Mouse (Mus musculus) embryonic stem cell, embryonic (primary cell): ENCODE results near the gene Fars2.

Experiments used
- CTCF ChIA-PET, 4 experiments: fragments of 300-600 bp in 2 of 4; fragments of 350-600 bp in 2 of 4; sonication (Branson Sonifier 250); formaldehyde crosslinking; loops; one replicate each; lab custom pipeline; 2022; ENCODE audit warnings: inconsistent platforms in 2 of 4; lab: Charles Lee
- POLR2A ChIA-PET, 4 experiments: fragments of 300-600 bp in 2 of 4; fragments of 350-600 bp in 2 of 4; sonication (Branson Sonifier 250); formaldehyde crosslinking; loops; one replicate each; lab custom pipeline; 2022; ENCODE audit warnings: antibody characterized with exemption in 4 of 4, inconsistent platforms in 1 of 4; lab: Charles Lee

Gene Fars2

DNA sequence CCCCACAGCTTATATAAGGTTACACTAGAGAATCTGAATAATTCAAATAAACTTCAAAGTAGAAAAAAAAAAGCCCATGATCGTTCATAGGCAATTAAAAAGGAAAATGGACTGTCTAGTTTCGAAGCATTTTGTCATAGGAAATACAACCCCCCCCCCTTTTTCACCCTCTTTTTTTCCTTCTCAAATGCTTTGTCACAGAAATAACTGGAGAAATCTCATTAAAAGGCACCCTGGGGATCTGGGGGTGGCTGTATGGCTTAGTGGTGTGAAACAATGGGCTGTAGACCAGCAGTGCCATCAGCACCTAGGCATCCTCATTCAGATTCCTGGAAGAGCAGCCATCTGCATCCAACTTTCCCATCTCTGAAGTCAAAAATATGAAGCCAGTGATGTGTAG lies 64.0 kb downstream of the Fars2 start:
- CTCF ChIA-PET, result interaction anchor here in 2 of 4 experiments (0.8 kb wide), 2 partner anchors 449 to 1963 kb away, joined by 3 to 4 read pairs; no protein-coding TSS in a partner anchor

DNA sequence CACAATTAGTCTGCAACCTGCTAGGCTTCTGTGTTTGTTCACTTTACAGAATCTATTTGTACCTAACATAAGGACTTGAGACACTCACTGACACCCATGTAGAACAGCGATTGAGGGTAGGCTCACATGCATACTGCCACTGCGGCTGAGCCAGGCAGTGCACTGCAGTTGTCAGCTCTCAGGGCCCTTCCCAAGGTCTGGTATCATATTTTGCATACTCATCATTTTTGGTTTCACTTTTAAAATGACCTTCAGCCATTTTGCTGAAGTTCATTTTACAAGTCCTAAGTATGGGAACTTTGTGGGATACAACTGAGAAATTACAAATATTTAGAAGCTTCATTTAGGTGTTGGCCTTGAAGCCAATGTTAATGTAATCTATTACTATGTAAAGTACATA lies 73.4 kb downstream of the Fars2 start:
- ChIA-PET POLR2A (interaction anchor here in 2 of 4 experiments (0.6 to 1.0 kb wide), 4 partner anchors 11 to 311 kb away, joined by 3 to 5 read pairs (median 3); no protein-coding TSS in a partner anchor), CTCF (interaction anchor here in 1 of 4 experiments (0.5 to 0.6 kb wide), 2 partner anchors 169 to 295 kb away, joined by 5 to 6 read pairs; no protein-coding TSS in a partner anchor)

More for the DNA sequence above, 64.0 kb downstream of the Fars2 start:
- POLR2A ChIA-PET, result no interaction called here

DNA sequence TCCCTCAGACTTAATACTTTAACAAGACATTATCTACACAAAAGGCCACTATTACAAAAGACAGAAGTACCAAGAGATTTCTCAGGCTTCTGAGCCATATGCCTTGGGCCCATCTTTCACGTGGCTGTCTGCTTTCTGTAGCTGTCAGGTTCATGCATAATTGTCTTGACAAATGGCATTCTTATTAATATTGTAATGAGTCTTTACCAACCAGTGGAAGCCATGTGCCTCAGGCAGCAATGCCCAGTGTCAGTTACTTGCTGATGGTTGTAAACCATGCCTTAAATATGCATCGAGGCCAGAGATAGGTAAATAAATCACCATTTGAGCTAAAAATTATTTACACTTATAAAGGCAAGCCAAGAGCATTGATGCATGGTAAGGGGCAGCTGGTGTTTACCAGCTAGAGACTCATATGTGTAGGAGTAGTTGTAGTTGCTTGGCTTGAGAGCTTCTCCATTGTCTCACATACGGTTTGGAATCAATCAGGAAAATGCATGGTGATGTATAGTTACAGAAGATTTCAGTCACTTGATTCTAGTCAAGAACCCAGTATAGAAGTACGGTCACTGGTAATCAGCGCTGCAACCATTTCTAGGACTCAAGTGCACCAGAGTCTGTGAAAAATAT lies 76.4 kb downstream of the Fars2 start:
- ChIA-PET POLR2A (interaction anchor here in 2 of 4 experiments (0.6 to 1.7 kb wide), 5 partner anchors 33 to 338 kb away, joined by 3 to 4 read pairs (median 3); no protein-coding TSS in a partner anchor), CTCF (no interaction called here)

DNA sequence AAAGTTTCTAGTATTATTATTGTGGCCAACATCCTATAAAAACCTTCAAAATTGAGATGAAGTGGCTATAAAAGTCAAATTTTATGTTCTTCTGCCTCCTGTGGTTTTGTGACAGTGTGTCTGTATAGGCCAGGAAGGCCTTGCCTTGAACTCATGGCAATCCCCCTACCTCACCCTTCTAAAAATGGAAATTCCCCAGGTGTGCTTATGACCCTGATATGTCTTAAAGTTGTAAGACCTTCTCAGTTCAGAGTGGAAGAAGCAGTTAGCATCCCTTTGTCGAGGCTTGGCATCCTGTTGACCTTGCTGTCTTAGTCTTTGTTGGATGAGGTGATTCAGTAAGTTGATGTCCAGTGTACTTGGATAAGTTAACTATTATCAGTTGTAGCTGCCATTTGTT lies 82.1 kb downstream of the Fars2 start:
- POLR2A ChIA-PET, result no interaction called here
- CTCF ChIA-PET, result no interaction called here

DNA sequence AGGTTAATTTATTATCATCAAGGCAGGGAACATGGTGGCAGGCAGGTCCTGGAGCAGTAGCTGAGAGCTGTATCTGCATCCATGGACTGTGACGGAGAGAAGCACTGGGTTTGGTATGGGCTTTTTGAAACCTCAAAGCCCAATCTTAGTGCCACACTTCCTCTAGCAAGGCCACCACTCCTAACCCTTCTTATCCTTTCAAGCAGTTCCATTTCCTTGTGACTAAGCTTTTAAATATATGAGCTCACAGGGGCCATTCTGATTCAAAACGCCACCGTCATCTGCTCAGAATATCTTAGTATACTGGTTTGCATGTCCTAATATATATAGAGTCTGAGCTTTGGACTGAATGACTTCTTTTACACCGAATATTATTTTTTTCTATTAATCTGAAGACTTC lies 83.2 kb downstream of the Fars2 start:
- CTCF ChIA-PET, result no interaction called here
- POLR2A ChIA-PET, result interaction anchor here in 1 of 4 experiments (1.2 kb wide), 2 partner anchors 9 to 20 kb away, joined by 5 read pairs; no protein-coding TSS in a partner anchor

DNA sequence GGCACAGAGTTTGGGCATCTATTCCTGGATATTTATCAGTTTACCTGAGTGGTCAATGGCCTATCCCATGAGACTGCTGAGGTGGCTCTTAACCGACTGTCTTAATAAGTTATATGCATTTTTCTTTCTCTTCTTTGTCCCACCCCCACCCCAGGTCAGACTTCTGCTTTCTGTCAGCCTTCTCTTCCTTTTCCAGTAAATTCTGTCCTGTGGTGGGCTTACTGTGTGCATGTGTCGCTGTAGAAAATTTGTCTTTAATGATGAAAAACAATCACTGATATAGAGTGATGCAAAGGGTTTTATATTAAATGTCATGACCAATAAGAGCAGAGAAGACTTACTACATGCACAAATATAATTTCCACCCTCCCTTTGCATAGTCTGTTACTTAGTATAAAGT lies 85.3 kb downstream of the Fars2 start:
- CTCF ChIA-PET, result no interaction called here
- POLR2A ChIA-PET, result no interaction called here

DNA sequence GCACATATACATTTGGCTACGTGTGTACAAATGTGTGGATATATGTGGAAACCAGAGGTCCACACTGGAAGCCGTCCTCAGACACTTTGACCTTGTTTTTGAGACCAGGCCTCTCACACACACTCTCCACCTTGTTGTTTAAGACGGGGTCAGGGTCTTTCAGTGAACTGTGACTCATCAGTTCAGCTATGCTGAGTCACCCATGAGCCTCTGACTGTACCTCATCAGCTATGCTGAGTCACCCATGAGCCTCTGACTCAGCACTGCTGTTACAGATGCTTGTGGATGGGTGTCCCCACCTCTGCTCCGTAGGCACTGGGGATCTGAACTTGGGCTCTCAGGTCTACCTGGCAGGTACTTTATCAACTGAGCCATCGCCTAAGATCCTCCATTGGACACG lies 85.8 kb downstream of the Fars2 start:
- ChIA-PET POLR2A (interaction anchor here in 1 of 4 experiments (0.7 kb wide), 1 partner anchor 1293 kb away, joined by 3 read pairs; no protein-coding TSS in a partner anchor), CTCF (no interaction called here)

DNA sequence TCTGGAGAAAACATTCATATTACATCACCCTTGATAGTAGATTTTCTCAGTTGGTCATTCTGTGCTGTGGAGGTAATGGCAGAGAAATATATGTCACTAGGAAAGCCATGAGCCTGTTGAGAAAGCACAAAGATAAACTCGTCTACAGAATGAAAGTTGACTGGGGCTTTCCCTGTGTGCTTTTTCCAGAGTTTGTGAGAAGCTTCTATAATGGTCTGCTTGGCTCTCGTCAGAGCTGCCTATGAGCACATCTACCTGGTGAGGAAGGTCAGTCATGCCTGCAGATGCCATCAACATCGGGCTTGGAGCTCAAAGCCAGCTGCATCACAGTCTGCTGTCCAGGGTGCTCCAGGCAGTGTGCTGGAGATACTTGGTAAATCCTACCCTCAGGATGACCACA lies 87.1 kb downstream of the Fars2 start:
- POLR2A ChIA-PET, result interaction anchor here in 2 of 4 experiments (0.9 to 1.4 kb wide), 3 partner anchors 13 to 19 kb away, joined by 3 to 6 read pairs (median 3); no protein-coding TSS in a partner anchor
- CTCF ChIA-PET, result no interaction called here

DNA sequence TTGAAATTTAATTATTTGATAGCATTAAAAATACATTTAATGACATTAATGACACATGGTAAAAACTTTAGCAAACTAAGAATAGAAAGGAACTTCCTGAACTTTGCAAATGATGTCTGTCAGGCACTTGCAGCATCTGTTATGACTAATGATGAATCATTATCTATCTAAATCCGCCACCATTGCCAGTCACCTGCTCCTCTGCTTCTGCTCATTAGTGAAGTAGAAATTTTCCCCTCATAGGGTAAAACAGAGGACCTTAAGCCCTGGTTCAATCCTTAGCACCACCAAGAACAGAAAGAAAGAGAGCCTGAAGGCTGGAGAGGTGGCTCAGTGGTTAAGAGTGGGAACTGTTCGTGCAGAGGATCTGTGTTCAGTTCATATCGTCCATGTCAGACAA lies 93.8 kb downstream of the Fars2 start:
- POLR2A ChIA-PET, result no interaction called here
- CTCF ChIA-PET, result no interaction called here

DNA sequence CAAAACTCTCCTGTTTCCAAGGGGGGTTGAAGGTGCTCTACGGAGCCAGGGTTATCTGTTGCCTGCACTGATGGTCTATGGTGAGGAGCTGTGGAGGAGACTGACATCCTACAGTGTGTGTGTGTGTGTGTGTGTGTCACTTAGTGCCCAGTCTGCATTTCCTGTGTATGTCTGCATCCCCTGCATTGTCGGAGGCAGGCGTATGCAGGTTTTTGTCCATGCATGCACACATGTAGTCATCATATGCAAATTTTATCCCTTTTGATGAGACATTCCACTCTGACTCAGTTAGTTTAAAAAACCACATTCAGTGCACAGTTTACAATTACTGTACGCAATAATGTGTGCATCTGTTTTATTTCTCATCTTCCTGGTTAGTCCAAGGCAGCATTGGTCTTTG lies 96.8 kb downstream of the Fars2 start:
- ChIA-PET POLR2A (interaction anchor here in 1 of 4 experiments (0.5 kb wide), 1 partner anchor 51 kb away, joined by 3 read pairs; no protein-coding TSS in a partner anchor), CTCF (no interaction called here)

DNA sequence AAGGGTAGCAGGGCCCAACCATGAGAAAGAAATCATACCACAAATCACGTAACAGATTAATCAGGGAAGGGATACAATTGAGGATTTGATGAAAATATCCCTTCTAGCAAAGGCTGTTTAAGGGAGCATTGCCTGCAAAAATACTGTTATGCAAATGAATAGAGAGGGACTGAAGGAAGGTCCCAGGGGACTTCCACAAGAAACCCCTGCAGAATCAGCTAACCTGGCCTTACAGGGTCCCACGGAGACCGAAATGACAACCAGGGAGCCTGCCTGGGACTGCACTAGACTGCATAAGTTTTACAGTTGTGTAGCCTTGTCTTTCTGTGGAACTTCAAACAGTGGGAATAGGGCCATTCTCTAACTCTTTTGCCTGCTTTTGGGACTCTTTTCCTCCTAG lies 98.8 kb downstream of the Fars2 start:
- POLR2A ChIA-PET, result no interaction called here
- CTCF ChIA-PET, result no interaction called here

DNA sequence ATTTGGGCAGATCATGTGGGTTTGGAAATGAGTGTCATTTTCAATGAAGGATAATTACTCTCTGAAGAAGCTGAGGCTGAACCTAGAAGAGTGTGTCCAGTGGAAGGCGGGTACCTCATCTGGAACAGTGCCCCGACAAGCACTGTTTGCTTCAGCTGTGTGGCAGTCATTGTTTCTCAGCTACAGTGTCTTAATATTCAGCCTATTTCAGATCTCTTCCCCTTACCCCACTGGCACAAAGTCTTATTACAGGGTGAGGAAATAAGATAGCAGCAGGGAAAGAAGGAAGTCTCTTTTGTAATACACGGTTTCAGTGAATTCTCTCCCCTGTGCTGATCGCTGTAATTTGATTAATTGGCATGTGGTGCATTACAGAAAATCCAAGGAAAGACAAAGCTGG lies 101.1 kb downstream of the Fars2 start:
- ChIA-PET CTCF (no interaction called here), POLR2A (interaction anchor here in 2 of 4 experiments (0.7 to 1.1 kb wide), 2 partner anchors 14 to 100 kb away, joined by 3 read pairs; partner anchors contain the start of gene Lyrm4 (in 1 of the 2))

DNA sequence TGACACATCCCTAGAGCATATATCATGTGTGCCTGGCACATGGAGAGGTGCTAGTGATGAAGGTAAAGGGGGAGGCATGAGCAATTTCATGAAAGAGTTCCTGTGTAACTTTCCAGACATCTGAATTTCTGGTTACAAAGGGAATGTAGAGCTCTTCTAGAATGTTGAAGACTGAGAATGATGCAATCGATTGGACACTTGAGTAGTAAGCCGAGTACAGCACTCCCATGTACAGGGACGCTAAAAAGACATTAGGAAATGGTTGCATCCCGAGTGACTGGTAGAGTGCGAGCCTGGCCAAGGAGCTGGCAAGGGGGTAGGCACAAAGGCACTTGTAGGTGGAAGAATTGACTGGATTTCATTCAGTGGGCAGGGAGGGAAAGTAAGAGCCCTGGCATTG lies 102.3 kb downstream of the Fars2 start:
- POLR2A ChIA-PET, result interaction anchor here in 2 of 4 experiments (0.6 to 1.6 kb wide), 6 partner anchors 18 to 103 kb away, joined by 3 to 8 read pairs (median 4); partner anchors contain the start of genes Fars2 (in 1 of the 2) and Lyrm4 (in 1 of the 2)
- CTCF ChIA-PET, result no interaction called here

DNA sequence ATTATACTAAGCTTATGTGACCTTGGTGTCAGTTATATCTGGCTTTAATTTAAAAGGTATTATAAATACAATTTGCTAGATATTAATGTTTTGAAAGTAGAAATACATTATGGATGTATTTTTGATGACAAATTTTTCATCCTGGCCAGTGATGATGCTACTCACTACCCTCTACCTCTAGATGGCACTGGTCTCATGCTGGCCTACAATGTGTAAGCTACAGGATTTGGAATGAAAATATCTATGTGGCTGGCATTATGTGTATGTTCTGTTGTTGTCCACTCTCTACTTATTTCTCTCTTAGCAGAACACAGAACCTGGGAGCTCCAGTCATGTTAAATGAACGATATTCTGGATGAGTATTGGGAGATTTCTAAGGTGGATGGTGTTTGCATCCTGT lies 104.7 kb downstream of the Fars2 start:
- CTCF ChIA-PET, result interaction anchor here in 1 of 4 experiments (0.5 to 1.1 kb wide), 2 partner anchors 202 to 656 kb away, joined by 3 to 4 read pairs; no protein-coding TSS in a partner anchor
- POLR2A ChIA-PET, result no interaction called here

DNA sequence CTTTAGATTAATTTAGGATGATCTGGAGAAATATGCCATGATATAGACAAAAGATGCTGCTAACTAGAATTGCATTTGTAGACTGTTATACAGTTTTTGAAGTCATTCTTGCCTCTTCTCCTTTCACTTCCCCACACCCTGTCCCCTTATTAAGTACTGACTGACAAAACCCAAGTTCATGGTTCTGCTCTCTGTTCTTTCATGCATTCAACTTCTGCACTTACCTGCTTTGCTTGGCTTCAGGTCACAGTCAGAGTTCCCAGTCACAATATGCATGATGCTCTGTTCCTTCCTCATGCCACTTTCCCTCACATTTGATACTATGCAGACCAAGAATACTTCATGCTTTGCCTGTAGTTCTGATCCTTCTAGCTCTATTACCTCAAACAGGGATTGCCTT lies 105.5 kb downstream of the Fars2 start:
- ChIA-PET CTCF (no interaction called here), POLR2A (interaction anchor here in 1 of 4 experiments (0.9 to 1.5 kb wide), 2 partner anchors 18 kb away, joined by 3 read pairs; no protein-coding TSS in a partner anchor)

DNA sequence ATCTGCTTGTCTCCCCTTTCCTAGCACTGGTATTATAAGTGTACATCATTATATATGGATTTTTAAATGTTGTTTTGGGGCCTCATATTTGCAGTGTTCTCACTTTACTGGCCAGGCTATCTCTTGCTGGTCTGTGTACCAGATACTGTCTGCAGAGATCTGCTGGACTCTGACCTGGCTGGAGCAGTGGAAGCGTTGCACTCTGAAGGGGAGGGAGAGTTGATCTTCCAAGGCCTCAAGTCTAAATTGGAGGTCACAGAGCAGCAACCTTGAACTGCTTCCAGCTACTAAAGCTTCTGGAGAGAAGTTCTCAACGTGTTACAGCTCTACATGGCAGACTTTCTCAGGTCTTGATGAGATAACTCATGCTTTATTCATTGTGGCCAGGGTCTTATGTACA lies 107.2 kb downstream of the Fars2 start:
- ChIA-PET POLR2A (no interaction called here), CTCF (interaction anchor here in 1 of 4 experiments (0.6 kb wide), 1 partner anchor 888 kb away, joined by 3 read pairs; no protein-coding TSS in a partner anchor)

DNA sequence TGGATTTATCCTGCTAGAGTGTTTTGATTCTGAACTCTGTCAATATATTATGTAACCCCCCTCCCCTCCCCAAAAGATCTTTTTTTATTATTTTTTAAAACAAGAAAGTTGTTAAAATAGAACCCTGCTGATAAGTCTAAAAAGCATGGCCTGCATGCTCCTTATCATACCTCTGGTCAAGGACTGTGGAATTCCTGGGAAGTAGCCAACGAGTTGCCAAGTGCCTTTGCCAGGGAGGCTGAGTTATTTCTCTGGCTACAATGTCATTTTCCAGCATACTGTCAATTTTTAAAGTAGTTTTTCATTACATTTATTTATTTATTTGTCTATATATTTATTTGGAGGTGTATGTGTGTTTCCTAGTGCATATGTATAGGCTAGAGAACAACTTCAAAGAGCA lies 125.0 kb downstream of the Fars2 start:
- ChIA-PET POLR2A (no interaction called here), CTCF (no interaction called here)

DNA sequence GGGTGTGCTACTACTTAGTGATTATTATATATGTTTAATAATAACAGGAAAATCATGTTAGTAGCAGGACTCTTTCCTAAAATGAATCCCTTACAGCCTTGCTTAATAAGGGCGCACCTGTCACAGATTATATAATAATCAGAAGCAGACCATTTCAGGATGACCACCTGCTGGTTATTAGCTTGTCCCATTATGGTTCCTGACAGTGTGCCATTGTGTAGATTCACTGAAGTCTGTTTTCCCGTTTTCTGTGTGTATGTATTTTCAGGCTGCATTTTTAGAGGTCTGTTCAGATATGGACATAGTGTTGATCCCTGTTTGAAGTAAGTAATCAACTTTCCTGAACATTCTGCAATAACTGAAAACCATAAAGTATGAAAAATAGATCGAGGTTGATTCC lies 136.7 kb downstream of the Fars2 start:
- ChIA-PET CTCF (no interaction called here), POLR2A (no interaction called here)

DNA sequence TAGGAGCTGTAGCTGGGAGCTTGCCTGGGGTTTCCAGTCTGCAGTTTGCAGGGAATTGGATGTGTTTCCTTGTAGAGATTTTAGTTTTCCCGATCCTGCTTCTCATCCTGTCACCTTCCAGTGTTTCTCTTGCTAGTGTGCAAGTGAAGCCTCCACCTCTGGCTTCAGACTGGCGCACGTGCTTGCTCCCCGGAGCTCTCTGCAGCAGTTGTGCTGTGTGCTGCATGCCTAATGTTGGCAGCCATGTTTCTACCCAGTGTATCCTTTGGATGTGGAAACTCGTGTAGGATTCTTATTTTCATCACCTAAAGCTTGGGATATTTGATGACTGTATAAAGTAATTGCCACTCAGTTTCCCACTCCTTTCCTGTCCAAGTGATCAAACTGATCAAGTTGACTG lies 140.0 kb downstream of the Fars2 start:
- ChIA-PET CTCF (no interaction called here), POLR2A (interaction anchor here in 1 of 4 experiments (1.5 to 2.6 kb wide), 3 partner anchors 10 to 20 kb away, joined by 3 to 11 read pairs (median 5); no protein-coding TSS in a partner anchor)

DNA sequence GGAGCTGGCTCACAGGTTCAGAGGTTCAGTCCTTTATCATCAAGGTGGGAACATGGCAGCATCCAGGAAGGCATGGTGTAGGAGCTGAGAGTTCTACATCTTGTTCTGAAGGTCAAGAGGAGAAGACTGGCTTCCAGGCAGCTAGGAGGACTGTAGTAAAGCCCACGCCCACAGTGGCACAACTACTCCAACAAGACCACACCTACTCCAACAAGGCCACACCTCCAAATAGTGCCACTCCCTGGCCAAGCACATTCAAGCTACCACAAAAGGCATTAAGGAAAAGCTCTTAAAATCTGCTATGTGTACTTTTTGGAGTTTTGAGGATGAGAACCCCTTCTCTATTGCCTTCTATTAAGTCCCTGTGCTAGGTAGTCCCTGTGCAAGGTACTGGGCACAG lies 142.5 kb downstream of the Fars2 start:
- POLR2A ChIA-PET, result interaction anchor here in 2 of 4 experiments (0.6 to 1.2 kb wide), 3 partner anchors 8 to 476 kb away, joined by 3 to 4 read pairs (median 4); no protein-coding TSS in a partner anchor

More for the DNA sequence above, 142.5 kb downstream of the Fars2 start:
- CTCF ChIA-PET, result no interaction called here
